Mouse (Mus musculus): Measurements from ENCODE around the gene Stk39. TPM values are rescaled to one million over a fixed set of nuclear protein-coding genes. Genes with fewer than 3 reads are reported as not detected.

Stk39 gene
- polyA plus RNA-seq, 1 experiment, result not detected

GRCm38 (mm10) chr2:68321230-68321629 is 150.8 kb downstream of the Stk39 start:
- Histone ChIP-seq H3K4me3 (replicated peaks) (no peak overlapping the region), H3K4me1 (ENCODE audit: control insufficient read depth) (no peaks in the 10 kb centered on the region), H3K9me3 (ENCODE audit: control insufficient read depth, low read length) (no peaks in the 10 kb centered on the region), H3K36me3 (ENCODE audit: control insufficient read depth) (no peaks in the 10 kb centered on the region), H3K27me3 (ENCODE audit: control insufficient read depth) (no peaks in the 10 kb centered on the region)
- TF ChIP-seq TAL1 (IDR thresholded peaks at IDR 0.05; ENCODE audit: low read length) (no peak), GATA1 (IDR thresholded peaks at IDR 0.05; ENCODE audit: low read length) (no peak)

- H3K4me3 ChIP-seq (replicated peaks), result no peak overlapping the region
- H3K36me3 ChIP-seq (ENCODE audit: control insufficient read depth), result no peaks in the 10 kb centered on the region
- no peaks in the 10 kb centered on the region for H3K27me3 ChIP-seq (ENCODE audit: control insufficient read depth)
- no peaks in the 10 kb centered on the region for H3K9me3 ChIP-seq (ENCODE audit: control insufficient read depth, low read length)
- H3K4me1 ChIP-seq (ENCODE audit: control insufficient read depth), result no peaks in the 10 kb centered on the region
- TF ChIP-seq GATA1 (IDR thresholded peaks at IDR 0.05; ENCODE audit: low read length) (no peak), TAL1 (IDR thresholded peaks at IDR 0.05; ENCODE audit: low read length) (no peak)
These were observed 151.4 kb downstream of the Stk39 start for GRCm38 (mm10) chr2:68320670-68321069.

DNA sequence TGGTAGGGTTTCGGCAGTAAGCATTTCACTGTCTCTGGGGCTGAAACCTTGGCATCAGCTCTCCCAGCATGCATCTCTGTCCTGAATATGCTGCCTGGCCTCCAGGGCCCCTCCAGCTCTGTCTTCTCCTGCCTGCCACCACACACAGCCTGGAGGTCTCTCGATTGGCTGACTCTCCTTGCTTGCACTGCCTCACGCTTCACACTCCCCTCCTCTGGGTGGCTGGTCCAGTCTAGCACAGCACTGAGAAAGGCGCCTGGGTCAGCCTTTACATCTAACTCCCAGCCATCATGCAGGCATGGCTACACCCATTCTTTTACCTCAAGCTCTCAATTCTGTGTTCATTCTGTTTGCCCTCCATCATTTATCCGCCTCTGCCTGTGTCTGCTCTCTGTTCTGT is 153.6 kb downstream of the Stk39 start:
- no peaks in the 10 kb centered on the region for H3K4me1 ChIP-seq (ENCODE audit: control insufficient read depth)
- H3K4me3 ChIP-seq (replicated peaks), result no peak overlapping the region
- H3K36me3 ChIP-seq (ENCODE audit: control insufficient read depth), result no peaks in the 10 kb centered on the region
- no peaks in the 10 kb centered on the region for H3K27me3 ChIP-seq (ENCODE audit: control insufficient read depth)
- peaks cover 2% of the 10 kb centered on the region; the same call in 1 of the 2 replicates for H3K9me3 ChIP-seq (ENCODE audit: control insufficient read depth, low read length)
- no peak for TF ChIP-seq GATA1 (IDR thresholded peaks at IDR 0.05; ENCODE audit: low read length)

DNA sequence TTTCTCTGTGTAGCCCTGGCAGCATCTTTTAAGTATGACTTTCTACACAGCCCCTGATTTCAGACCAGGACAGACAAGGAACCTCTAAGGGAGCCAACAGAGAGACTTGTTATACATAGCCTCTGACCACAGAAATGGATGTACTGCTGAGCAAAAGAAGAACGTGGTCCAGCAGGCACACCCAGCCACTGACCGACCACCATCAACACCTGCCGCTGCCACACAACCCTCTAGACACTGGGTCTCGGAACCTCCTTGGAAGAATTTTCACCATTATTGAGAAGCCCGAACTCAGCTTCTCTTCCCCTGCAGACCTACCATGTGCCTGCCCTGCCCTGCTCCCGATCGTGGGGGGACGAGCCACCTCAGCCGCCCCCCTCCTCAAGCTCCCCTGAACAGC is 154.2 kb downstream of the Stk39 start:
- no peaks in the 10 kb centered on the region for H3K36me3 ChIP-seq (ENCODE audit: control insufficient read depth)
- H3K4me3 ChIP-seq (replicated peaks), result no peak overlapping the region

GRCm38 (mm10) chr2:68317452-68317851 is 154.6 kb downstream of the Stk39 start:
- TF ChIP-seq GATA1 (IDR thresholded peaks at IDR 0.05; ENCODE audit: low read length) (no peak), TAL1 (IDR thresholded peaks at IDR 0.05; ENCODE audit: low read length) (no peak)

More for the DNA sequence above, 154.2 kb downstream of the Stk39 start:
- Histone ChIP-seq H3K4me1 (ENCODE audit: control insufficient read depth) (no peaks in the 10 kb centered on the region), H3K9me3 (ENCODE audit: control insufficient read depth, low read length) (peaks cover 2% of the 10 kb centered on the region; the same call in 1 of the 2 replicates), H3K27me3 (ENCODE audit: control insufficient read depth) (no peaks in the 10 kb centered on the region)
- no peak for TF ChIP-seq GATA1 (IDR thresholded peaks at IDR 0.05; ENCODE audit: low read length)

GRCm38 (mm10) chr2:68315258-68315657 is 156.8 kb downstream of the Stk39 start:
- Histone ChIP-seq H3K4me3 (replicated peaks) (no peak overlapping the region), H3K9me3 (ENCODE audit: control insufficient read depth, low read length) (peaks cover 2% of the 10 kb centered on the region), H3K36me3 (ENCODE audit: control insufficient read depth) (no peaks in the 10 kb centered on the region)

More at GRCm38 (mm10) chr2:68317452-68317851, 154.6 kb downstream of the Stk39 start:
- no peaks in the 10 kb centered on the region for H3K36me3 ChIP-seq (ENCODE audit: control insufficient read depth)
- no peaks in the 10 kb centered on the region for H3K4me1 ChIP-seq (ENCODE audit: control insufficient read depth)
- no peak overlapping the region for H3K4me3 ChIP-seq (replicated peaks)
- H3K27me3 ChIP-seq (ENCODE audit: control insufficient read depth), result no peaks in the 10 kb centered on the region
- H3K9me3 ChIP-seq (ENCODE audit: control insufficient read depth, low read length), result peaks cover 2% of the 10 kb centered on the region; the same call in 1 of the 2 replicates

GRCm38 (mm10) chr2:68310121-68310520 is 161.9 kb downstream of the Stk39 start:
- Histone ChIP-seq H3K4me1 (ENCODE audit: control insufficient read depth) (no peaks in the 10 kb centered on the region), H3K4me3 (replicated peaks) (no peak overlapping the region), H3K36me3 (ENCODE audit: control insufficient read depth) (no peaks in the 10 kb centered on the region), H3K27me3 (ENCODE audit: control insufficient read depth) (no peaks in the 10 kb centered on the region), H3K9me3 (ENCODE audit: control insufficient read depth, low read length) (peaks cover 10% of the 10 kb centered on the region)
- no peak for TF ChIP-seq GATA1 (IDR thresholded peaks at IDR 0.05; ENCODE audit: low read length)
- TF ChIP-seq TAL1 (IDR thresholded peaks at IDR 0.05; ENCODE audit: low read length), result no peak

More at GRCm38 (mm10) chr2:68315258-68315657, 156.8 kb downstream of the Stk39 start:
- Histone ChIP-seq H3K27me3 (ENCODE audit: control insufficient read depth) (no peaks in the 10 kb centered on the region), H3K4me1 (ENCODE audit: control insufficient read depth) (no peaks in the 10 kb centered on the region)
- TF ChIP-seq TAL1 (IDR thresholded peaks at IDR 0.05; ENCODE audit: low read length) (no peak), GATA1 (IDR thresholded peaks at IDR 0.05; ENCODE audit: low read length) (no peak)

DNA sequence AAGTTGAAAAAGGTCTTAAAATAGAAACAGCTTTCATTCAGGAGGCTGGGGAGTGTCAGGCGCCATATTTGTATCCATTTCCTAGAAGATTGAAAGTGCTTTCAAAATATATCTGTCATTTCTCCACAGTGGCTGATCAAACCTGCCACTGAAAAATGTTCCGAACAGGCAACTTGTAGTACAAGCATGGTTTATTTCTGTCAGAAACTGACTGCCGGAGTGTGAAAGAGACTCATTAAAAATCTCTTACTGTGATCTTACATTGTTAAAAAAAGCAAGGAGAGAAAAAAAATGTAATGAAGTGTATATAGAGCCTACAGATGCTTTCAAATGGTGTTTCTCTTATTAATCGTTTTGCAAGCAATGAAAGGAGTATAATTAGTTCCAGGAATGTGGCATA is 165.5 kb downstream of the Stk39 start:
- no peaks in the 10 kb centered on the region for H3K4me1 ChIP-seq (ENCODE audit: control insufficient read depth)

GRCm38 (mm10) chr2:68304771-68305460 is 167.2 kb downstream of the Stk39 start:
- no peaks in the 10 kb centered on the region for H3K36me3 ChIP-seq (ENCODE audit: control insufficient read depth)
- no peaks in the 10 kb centered on the region for H3K27me3 ChIP-seq (ENCODE audit: control insufficient read depth)
- TF ChIP-seq TAL1 (IDR thresholded peaks at IDR 0.05; ENCODE audit: low read length) (no peak), GATA1 (IDR thresholded peaks at IDR 0.05; ENCODE audit: low read length) (no peak)
- H3K4me1 ChIP-seq (ENCODE audit: control insufficient read depth), result no peaks in the 10 kb centered on the region
- H3K4me3 ChIP-seq (replicated peaks), result no peak overlapping the region
- H3K9me3 ChIP-seq (ENCODE audit: control insufficient read depth, low read length), result peaks cover 7% of the 10 kb centered on the region

More for the DNA sequence above, 165.5 kb downstream of the Stk39 start:
- Histone ChIP-seq H3K36me3 (ENCODE audit: control insufficient read depth) (no peaks in the 10 kb centered on the region), H3K27me3 (ENCODE audit: control insufficient read depth) (no peaks in the 10 kb centered on the region), H3K4me3 (replicated peaks) (no peak overlapping the region), H3K9me3 (ENCODE audit: control insufficient read depth, low read length) (peaks cover 9% of the 10 kb centered on the region)
- TF ChIP-seq TAL1 (IDR thresholded peaks at IDR 0.05; ENCODE audit: low read length) (no peak), GATA1 (IDR thresholded peaks at IDR 0.05; ENCODE audit: low read length) (no peak)

All from erythroblast, embryonic 14.5 days (primary cell).